Mouse (Mus musculus) heart, postnatal 25 days (tissue): ENCODE measurements around the gene Msi2. TPM values are rescaled to one million over a fixed set of nuclear protein-coding genes. Genes with fewer than 3 reads are reported as not detected.

ENCODE experiments used
- DNase-seq: peaks from one replicate; pipeline ENCODE4 v3.0.0; 2022; ENCODE audit warnings: low spot score
- intact Hi-C: fragments of 180-260 bp; cut with DNase I; formaldehyde crosslinking; loops from one replicate; pipeline ENCODE4 v1.15.1; 2025
- total RNA-seq, 2 experiments: library from RNA; stranded (reverse); gene quantifications; 2 replicates each; pipeline ENCODE4 v1.2.3; 2021

Msi2 gene
- total RNA-seq, 2 experiments from 2014 or later = 191 to 211 TPM

- DNase-seq = no peak
- intact Hi-C loops = no loop called here
These were observed 32.3 kb downstream of the Msi2 start for GRCm38 (mm10) chr11:88686061-88686460.

DNA sequence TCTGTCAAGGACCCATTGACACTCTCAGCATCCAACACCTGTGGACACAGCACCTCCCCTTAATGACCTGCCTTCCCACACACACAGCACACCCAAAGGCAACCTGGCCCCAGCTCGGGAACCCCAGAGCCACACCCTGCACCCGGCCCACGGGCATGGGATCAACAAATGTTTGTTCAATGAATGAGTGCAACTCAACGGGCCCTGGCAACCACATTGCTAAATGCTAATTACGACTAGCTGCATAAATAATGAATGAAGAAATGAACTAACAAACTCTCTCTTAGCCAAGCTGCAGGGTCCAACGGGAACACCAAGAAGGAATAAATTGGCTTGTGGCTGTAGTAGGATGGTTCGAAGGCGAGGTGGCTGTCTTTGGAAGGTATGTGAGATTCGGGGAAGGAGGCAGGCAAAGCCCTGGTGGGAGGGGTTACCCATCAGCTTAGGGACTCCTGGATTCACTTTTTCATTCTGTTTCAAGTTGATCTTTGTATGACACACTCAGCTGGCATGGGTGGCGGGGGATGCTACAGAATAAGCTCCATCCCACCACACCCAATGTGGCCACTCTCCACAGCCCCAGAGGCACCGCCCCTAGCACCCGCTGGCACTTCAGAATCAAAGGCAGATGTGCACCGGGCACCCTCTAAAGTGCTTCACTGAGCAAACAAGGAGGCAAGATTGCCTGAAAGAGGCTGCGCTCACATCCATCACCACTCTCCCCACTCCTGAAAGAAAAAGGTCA is 35.1 kb downstream of the Msi2 start:
- intact Hi-C loops = no loop called here
- no peak for DNase-seq

DNA sequence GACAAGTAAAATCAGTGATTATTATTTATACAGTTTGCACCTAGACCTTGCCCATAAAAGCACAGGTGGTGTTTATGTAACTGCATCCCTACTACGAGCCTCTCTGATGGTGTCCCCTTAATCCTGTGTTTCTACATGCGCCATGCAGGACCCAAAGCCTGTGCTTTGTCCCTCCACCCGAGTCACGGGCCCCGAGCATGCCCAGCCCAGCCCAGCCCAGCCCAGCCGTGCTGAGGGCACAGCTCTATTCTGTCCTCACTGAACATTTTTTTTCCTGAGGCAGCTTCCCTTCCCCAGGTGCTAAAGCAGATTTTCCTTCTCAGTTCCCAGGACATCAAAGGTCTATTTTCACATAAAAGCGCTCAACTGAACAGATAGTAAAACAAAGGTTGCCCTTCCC is 41.0 kb downstream of the Msi2 start:
- intact Hi-C loops = no loop called here
- DNase-seq = no peak

DNA sequence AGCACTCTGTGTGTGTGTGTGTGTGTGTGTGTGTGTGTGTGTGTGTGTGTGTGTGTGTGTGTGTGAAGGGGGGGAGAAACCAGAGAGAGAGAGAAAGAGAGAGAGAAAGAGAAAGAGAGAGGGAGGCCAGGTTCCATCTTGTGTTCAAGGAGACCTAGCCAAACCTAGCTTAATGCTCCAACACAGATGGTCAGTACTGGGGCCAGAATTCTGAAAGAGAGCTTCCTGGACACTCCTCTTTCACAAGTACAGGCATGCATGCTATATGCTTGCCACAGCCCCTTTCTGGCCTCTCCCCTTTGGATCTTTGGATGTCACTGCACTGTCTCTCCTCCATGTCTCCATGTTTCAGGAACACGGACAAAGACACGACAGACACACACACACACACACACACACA is 41.7 kb downstream of the Msi2 start:
- DNase-seq = no peak
- intact Hi-C loops = no loop called here

DNA sequence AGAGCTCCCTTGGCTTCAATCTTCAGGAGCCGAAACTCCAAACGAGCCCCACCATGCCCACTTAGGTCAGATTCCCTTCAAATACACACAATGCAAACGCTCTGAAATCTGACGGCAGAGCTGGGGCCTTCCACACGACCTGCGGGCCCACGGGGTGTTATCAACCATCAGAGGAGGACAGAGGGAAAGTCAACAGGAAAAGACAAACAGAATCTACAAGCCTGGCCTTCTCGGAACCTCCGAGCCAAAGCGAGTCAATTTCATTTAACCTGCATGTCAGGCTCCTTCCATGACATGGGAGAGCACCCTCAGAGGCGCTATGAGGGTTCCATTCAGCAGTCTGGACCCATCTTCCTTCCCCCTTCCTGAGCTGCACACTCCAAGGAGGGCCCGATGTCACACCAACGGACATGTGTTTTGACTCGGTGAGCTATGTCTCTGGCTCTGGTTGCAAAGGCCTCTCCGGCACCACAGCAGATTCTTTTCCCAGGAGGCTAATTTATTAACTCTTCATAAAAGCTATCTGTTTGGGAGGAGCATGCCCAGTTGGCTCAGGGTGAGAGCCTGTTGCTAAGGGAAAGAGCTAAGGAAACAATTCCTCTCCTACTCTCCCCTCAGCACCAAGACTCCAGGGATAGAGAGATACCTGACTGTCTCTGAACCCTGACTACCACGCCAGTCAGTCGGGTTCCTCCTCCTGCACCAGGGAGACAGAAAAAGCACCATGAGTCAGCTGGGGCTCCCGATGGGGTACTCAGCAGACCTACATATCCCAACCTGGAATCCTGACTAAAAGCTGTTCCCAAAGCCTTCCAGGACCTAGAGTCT is 42.6 kb downstream of the Msi2 start:
- intact Hi-C loops = no loop called here

DNA sequence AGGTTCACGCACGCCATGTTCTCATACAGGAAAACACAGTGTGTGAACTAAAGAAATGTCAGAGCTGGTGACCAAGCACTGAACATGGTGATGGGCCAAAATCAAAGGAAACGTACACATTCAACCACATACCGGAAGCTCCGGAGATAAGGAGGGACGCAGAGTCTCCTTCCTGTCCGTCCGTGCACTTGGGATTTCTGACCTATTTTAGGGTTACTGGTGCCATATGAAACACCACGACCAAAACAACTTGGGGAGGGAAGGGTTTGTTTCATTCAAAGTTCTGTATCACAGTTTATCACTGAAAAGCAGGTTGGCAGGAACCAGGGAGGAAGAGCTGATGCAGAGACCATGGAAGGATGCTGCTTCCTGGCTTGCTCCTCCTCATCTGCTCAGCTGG is 44.2 kb downstream of the Msi2 start:
- no peak for DNase-seq
- intact Hi-C loops = no loop called here

More for the DNA sequence above, 42.6 kb downstream of the Msi2 start:
- no peak for DNase-seq

GRCm38 (mm10) chr11:88670925-88671324 is 47.4 kb downstream of the Msi2 start:
- intact Hi-C loops = no loop called here

GRCm38 (mm10) chr11:88669106-88669505 is 49.2 kb downstream of the Msi2 start:
- DNase-seq = no peak
- intact Hi-C loops = loop anchor here (5.0 kb wide), 1 partner anchor 33 kb away; no protein-coding TSS in a partner anchor

More at GRCm38 (mm10) chr11:88670925-88671324, 47.4 kb downstream of the Msi2 start:
- no peak for DNase-seq

GRCm38 (mm10) chr11:88668345-88668744 is 50.0 kb downstream of the Msi2 start:
- DNase-seq = no peak
- intact Hi-C loops = loop anchor here (5.0 kb wide), 1 partner anchor 34 kb away; no protein-coding TSS in a partner anchor

DNA sequence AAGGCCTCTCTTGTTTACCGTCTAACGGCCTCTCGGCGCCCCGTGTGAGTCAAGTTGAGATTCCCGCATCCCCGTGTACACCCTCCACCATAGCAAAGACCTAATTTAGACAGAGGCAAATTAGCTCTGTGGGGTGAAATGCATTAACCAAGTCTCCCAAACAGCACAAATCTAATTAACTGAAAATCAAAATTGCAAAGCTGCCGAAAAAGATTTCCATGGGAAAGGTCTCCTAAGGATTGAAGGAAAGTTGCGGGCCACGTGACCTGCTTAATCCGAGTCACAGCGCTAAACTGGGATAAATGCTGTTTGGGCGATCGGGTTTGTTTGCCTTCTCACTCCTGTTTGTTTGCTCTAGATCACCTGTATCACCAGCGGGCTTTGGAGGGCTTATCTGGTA is 52.5 kb downstream of the Msi2 start:
- intact Hi-C loops = loop anchor here (5.0 kb wide), 1 partner anchor 37 kb away; no protein-coding TSS in a partner anchor

GRCm38 (mm10) chr11:88661444-88662180 is 56.7 kb downstream of the Msi2 start:
- no peak for DNase-seq

More for the DNA sequence above, 52.5 kb downstream of the Msi2 start:
- no peak for DNase-seq

DNA sequence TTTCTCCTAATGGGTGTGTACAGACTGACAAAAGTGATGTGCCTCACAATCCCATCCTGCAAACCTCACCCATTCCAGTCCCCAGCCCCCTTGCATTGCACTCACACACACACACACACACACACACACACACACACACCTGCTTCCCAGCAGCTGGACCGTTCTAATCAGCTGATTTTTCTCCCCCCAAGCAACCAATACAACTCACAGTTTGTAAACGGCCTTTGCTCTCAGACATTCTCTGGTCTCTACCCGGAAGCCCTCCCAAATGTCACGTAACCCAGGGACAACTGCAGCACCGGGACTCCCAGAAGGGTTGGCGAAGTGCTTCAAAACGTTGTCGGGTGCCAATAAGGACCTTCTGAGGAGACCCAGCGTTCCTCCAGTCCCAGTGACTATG is 57.9 kb downstream of the Msi2 start:
- intact Hi-C loops = no loop called here
- no peak for DNase-seq

More at GRCm38 (mm10) chr11:88661444-88662180, 56.7 kb downstream of the Msi2 start:
- intact Hi-C loops = no loop called here

- intact Hi-C loops = no loop called here
- no peak for DNase-seq
These were observed 59.4 kb downstream of the Msi2 start for GRCm38 (mm10) chr11:88658926-88659325.

- intact Hi-C loops = no loop called here
These were observed 62.5 kb downstream of the Msi2 start for GRCm38 (mm10) chr11:88655786-88656185.

GRCm38 (mm10) chr11:88655214-88655566 is 63.1 kb downstream of the Msi2 start:
- DNase-seq = no peak
- intact Hi-C loops = no loop called here

More at GRCm38 (mm10) chr11:88655786-88656185, 62.5 kb downstream of the Msi2 start:
- no peak for DNase-seq

DNA sequence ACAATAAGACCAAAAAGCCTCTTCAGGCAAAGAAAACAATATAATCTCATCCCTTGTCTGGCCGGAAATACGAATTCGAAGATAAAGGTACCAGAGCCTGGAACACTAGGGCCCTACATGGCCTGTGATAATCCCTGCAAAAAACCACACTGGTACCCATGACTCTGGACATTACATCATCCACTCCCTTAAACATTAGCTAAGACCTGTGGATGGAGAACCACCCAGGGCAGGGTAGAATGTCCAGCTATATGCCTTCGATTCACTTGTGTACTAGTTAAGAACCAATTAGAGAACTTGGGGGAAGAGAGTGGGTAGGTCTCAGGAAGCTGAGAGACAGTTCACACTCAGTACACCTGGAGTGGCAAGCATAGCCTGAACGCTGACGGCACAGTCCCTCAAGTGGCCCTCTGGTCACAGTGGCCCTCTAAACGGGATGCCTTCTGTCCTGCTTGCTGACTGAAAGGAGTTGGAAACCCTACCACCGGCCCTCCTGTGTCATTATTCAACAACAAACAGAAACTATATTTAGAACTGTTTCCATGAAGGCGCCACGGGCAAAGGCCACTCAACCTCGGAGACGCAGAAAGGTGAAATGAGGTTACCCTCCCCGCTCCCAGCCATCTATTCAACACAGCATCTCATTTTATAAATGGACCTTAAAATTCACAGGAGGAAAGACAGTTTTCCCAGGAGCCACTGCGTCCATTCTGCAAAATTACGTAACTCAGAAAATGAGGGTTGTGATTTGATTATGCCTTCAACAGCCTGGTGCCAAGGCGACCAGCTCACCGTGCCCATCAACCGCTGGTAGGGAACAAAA is 63.7 kb downstream of the Msi2 start:
- intact Hi-C loops = no loop called here
- peak; percentile 35 for DNase-seq

- DNase-seq = peak; percentile 26
- intact Hi-C loops = no loop called here
These were observed 68.0 kb downstream of the Msi2 start for GRCm38 (mm10) chr11:88650275-88650674.

DNA sequence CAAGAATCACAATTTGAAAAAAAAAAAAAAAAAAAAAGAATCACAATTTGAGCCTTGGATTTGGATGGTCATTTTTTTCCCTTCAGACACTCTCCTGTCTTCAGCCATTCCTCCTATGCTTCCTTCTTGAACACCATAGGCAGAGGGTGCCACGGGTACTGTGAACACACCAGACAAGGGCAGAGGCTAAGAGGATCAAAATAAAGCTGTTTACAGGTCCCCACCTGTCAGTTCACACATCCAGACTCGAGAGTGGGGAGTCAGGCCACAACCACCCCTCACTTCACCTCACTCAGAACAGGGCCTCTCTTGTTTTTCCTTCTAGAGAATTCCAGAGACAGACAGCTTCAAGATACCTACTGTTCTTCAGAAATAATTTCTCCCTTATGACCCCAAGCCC is 69.3 kb downstream of the Msi2 start:
- no peak for DNase-seq
- intact Hi-C loops = no loop called here

DNA sequence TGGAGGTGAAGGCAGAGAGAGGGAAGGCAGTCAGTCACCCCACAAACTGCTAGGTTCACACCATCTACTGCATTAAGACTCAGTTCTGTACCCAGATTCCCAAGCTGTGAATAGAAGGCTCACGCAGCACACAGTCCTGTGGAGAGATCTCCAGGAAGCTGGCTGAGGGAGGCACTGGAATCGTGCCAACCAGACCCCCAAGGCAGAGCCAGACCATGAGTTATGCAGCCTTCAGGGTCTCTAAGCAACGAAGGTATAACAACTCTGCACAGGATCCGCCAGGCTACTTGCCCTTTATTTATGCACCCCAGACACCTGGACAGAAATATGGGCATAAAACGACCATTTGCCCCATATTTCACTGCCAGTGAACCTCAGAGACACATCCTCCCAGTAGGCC is 69.9 kb downstream of the Msi2 start:
- intact Hi-C loops = no loop called here

More for the DNA sequence above, 69.9 kb downstream of the Msi2 start:
- no peak for DNase-seq
